Mouse (Mus musculus): ENCODE results near the gene Ppm1l. TPM values are rescaled to one million over a fixed set of nuclear protein-coding genes. Genes with fewer than 3 reads are reported as not detected.

Ppm1l gene
- total and polyA plus RNA-seq, 3 experiments = not detected

DNA sequence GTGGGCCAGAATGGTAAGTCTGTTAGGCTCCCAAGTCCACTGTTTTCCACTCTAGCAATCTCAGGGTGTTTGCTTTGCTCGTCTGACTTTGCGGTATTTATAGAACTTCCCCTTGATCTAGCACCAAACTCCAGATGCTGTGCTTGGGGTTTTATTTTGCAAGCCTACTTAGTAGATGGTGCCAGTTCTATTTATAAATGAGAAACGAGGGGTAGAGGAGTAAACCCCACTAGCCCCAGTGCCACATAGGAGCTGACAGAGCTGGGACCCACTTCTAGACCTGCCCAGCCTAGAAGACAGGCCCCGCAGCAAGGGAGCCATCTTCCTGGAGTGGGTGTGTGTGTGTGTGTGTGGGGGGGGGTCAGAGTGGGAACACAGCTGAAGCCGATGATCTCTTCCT lies 130.3 kb downstream of the Ppm1l start:
- no peaks in the 10 kb centered on the region for H3K4me1 ChIP-seq (ENCODE audit: control insufficient read depth in 1 of 2, insufficient read depth in 2 of 2, low read length in 2 of 2)
- no peak for DNase-seq (ENCODE audit: low read depth, low spot score)
- no peak for TF ChIP-seq MAFK (IDR thresholded peaks at IDR 0.05; ENCODE audit: borderline replicate concordance, low read depth, low read length)
- TF ChIP-seq TBP (IDR thresholded peaks at IDR 0.05; ENCODE audit: low read depth, low read length) = no peak
- TF ChIP-seq ETS1 (IDR thresholded peaks at IDR 0.05; ENCODE audit: low read depth, low read length) = no peak
- TF ChIP-seq CTCF (IDR thresholded peaks at IDR 0.05 in 2 of 3, conservative IDR thresholded peaks at IDR 0.05 in 1 of 3; ENCODE audit: control insufficient read depth in 1 of 3, insufficient read depth in 1 of 3, low read depth in 2 of 3, low read length in 3 of 3, poor library complexity in 1 of 3, severe bottlenecking in 1 of 3) = no peak
- TF ChIP-seq RCOR1 (IDR thresholded peaks at IDR 0.05; ENCODE audit: low read depth, low read length) = no peak
- no peak for TF ChIP-seq TAL1 (IDR thresholded peaks at IDR 0.05; ENCODE audit: low read length)
- TF ChIP-seq SIN3A (IDR thresholded peaks at IDR 0.05; ENCODE audit: low read length) = no peak
- no peak for TF ChIP-seq NELFE (IDR thresholded peaks at IDR 0.05; ENCODE audit: low read depth, low read length)
- TF ChIP-seq E2F4 (IDR thresholded peaks at IDR 0.05; ENCODE audit: borderline replicate concordance, low read depth, low read length) = no peak
- no peak for TF ChIP-seq MAX (IDR thresholded peaks at IDR 0.05; ENCODE audit: low read length)
- TF ChIP-seq RAD21 (IDR thresholded peaks at IDR 0.05; ENCODE audit: low read depth, low read length) = no peak
- TF ChIP-seq EP300 (IDR thresholded peaks at IDR 0.05; ENCODE audit: low read depth in 1 of 2, low read length in 2 of 2) = no peak
- TF ChIP-seq MYB (IDR thresholded peaks at IDR 0.05; ENCODE audit: low read depth, low read length) = no peak
- no peak for TF ChIP-seq GATA1 (IDR thresholded peaks at IDR 0.05; ENCODE audit: low read depth, low read length)
- TF ChIP-seq CHD1 (IDR thresholded peaks at IDR 0.05; ENCODE audit: low read depth, low read length) = no peak
- no peak for TF ChIP-seq ELF1 (IDR thresholded peaks at IDR 0.05; ENCODE audit: low read depth, low read length)
- no peak for TF ChIP-seq MEF2A (IDR thresholded peaks at IDR 0.05; ENCODE audit: extremely low read depth, insufficient replicate concordance, low read depth, low read length, poor library complexity, severe bottlenecking)
- no peak for TF ChIP-seq USF1 (IDR thresholded peaks at IDR 0.05; ENCODE audit: low read depth, low read length)
- no peak for TF ChIP-seq BHLHE40 (IDR thresholded peaks at IDR 0.05; ENCODE audit: borderline replicate concordance, low read depth, low read length)
- no peak overlapping the region for H3K9ac ChIP-seq (ENCODE audit: control insufficient read depth, low read depth, low read length, poor library complexity, severe bottlenecking)
- H3K4me3 ChIP-seq (ENCODE audit: control insufficient read depth in 1 of 2, insufficient read depth in 1 of 2, low read depth in 2 of 2, low read length in 2 of 2) = no peak overlapping the region
- H3K79me2 ChIP-seq (ENCODE audit: control insufficient read depth, insufficient read depth, low read length, poor library complexity) = no peaks in the 10 kb centered on the region
- no peaks in the 10 kb centered on the region for H3K9me3 ChIP-seq (replicated peaks; ENCODE audit: insufficient read depth, low read length)
- H3K36me3 ChIP-seq (ENCODE audit: control insufficient read depth in 1 of 2, insufficient read depth in 2 of 2, low read length in 2 of 2) = no peaks in the 10 kb centered on the region
- no peaks in the 10 kb centered on the region for H3K27me3 ChIP-seq (ENCODE audit: control insufficient read depth in 1 of 2, insufficient read depth in 2 of 2, low read length in 2 of 2)
- no peak overlapping the region for H3K27ac ChIP-seq (ENCODE audit: control insufficient read depth, low read depth, low read length)

DNA sequence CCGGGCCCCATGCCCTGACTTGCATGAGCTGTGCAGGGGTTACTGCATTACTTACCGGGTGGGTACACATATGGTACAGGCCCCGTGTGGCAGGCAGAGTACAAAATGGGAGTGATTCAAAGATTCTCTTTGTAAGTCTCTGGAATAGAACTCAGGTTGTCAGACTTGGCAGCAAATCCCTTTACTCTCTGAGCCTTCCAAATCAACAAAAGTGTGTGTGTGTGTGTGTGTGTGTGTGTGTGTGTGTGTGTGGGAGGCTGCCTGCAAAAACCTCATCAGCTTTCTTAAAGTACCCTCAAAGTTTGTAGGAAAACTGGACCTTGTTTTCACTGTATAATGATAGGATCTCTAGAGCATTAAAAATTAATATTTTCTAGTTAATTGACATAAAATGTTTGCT lies 132.4 kb downstream of the Ppm1l start:
- no peak overlapping the region for H3K4me3 ChIP-seq (ENCODE audit: control insufficient read depth in 1 of 2, insufficient read depth in 1 of 2, low read depth in 2 of 2, low read length in 2 of 2)
- H3K36me3 ChIP-seq (ENCODE audit: control insufficient read depth in 1 of 2, insufficient read depth in 2 of 2, low read length in 2 of 2) = no peaks in the 10 kb centered on the region

More for the DNA sequence above, 132.4 kb downstream of the Ppm1l start:
- Histone ChIP-seq H3K9ac (ENCODE audit: control insufficient read depth, low read depth, low read length, poor library complexity, severe bottlenecking) (no peak overlapping the region), H3K4me1 (ENCODE audit: control insufficient read depth in 1 of 2, insufficient read depth in 2 of 2, low read length in 2 of 2) (no peaks in the 10 kb centered on the region), H3K79me2 (ENCODE audit: control insufficient read depth, insufficient read depth, low read length, poor library complexity) (no peaks in the 10 kb centered on the region), H3K9me3 (replicated peaks; ENCODE audit: insufficient read depth, low read length) (no peaks in the 10 kb centered on the region), H3K27ac (ENCODE audit: control insufficient read depth, low read depth, low read length) (no peak overlapping the region), H3K27me3 (ENCODE audit: control insufficient read depth in 1 of 2, insufficient read depth in 2 of 2, low read length in 2 of 2) (no peaks in the 10 kb centered on the region)
- TF ChIP-seq E2F4 (IDR thresholded peaks at IDR 0.05; ENCODE audit: borderline replicate concordance, low read depth, low read length) (no peak), ELF1 (IDR thresholded peaks at IDR 0.05; ENCODE audit: low read depth, low read length) (no peak), NELFE (IDR thresholded peaks at IDR 0.05; ENCODE audit: low read depth, low read length) (no peak), RAD21 (IDR thresholded peaks at IDR 0.05; ENCODE audit: low read depth, low read length) (no peak), MAFK (IDR thresholded peaks at IDR 0.05; ENCODE audit: borderline replicate concordance, low read depth, low read length) (no peak), CTCF (IDR thresholded peaks at IDR 0.05 in 2 of 3, conservative IDR thresholded peaks at IDR 0.05 in 1 of 3; ENCODE audit: control insufficient read depth in 1 of 3, insufficient read depth in 1 of 3, low read depth in 2 of 3, low read length in 3 of 3, poor library complexity in 1 of 3, severe bottlenecking in 1 of 3) (no peak)
- DNase-seq (ENCODE audit: low read depth, low spot score) = no peak
